Mouse (Mus musculus): ENCODE measurements around the gene Poc1a.

The Poc1a gene

DNA sequence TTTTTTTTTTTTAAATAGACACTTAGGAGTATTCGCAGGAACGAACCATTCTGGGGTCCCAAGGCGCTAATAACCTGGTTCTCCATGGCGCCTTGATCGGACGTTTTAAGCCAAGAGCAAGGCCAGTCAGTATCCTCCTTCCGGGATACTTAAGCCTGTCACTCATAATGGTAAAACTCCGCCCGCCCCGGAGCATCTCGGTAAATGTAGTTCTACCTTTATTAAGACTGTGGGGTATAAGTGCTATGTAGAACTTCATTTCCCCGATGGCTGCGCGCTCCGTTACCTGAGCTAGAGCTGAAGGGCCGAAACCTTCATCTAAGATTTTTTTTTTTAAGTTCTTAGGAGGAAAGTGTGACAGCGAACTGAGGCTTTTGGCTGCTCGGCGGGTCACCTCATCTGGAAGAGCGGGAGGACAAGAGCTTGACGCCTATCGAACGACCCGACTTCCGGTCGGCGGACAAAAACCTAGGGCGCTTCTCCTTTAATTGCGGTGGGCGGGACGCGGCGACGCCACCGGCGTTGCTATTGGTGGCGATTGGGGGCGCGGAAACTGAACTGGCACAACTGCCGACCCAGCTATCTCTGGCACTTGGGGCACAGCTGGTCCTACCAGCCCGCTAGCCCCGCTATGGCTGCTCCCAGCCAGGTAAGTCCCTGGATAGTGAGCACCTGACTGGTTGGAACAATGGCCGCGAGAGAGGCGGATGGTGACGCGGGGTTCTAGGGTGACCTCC is at the start of gene Poc1a:
Gene Poc1a, plus strand, starts transcription at position 254 of the 737 bp plus-strand sequence.
- DNase-seq (ENCODE audit: low spot score in 2 of 2) = peak; percentile 97

DNA sequence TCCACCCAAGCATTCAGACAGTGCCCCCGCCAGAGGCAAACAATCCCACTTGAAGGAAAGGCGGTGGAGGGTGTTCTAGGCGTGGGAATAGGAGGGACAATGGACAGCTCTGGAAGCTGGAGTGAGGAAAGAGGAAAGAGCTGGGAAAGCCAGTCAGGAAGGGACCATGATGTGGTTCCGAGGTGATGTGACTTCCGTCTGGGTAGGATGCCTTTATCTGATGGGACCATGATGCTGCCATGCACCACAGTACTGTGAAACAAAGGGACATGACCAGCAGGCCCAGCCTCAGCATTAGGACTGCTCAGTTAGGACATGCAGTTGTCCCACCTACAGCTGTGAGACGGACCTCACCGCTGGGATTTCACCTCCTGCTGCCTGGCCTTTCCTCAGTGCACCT is 49.6 kb upstream of the Poc1a start:
- DNase-seq (ENCODE audit: low spot score in 2 of 2) = no peak

DNA sequence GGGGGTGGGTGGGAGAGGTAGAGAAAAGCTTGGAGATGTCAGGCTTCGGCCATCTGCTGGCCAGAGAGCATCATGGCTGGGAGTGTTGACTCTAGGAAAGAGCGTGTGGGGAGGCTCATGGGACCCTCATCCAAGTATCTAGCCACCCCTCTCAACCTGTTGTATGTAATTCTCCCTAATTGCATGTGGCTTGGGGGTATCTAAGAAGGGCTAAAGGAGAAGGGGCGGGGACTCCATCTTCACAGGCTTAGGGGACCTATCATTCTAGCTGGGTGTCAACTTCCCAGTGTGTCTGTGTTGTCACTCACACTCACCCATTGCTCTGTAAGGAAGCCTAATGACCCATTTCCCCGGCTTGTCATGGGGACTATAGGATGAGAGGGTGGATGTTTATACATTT is 49.0 kb upstream of the Poc1a start:
- DNase-seq (ENCODE audit: low spot score in 2 of 2) = no peak

DNA sequence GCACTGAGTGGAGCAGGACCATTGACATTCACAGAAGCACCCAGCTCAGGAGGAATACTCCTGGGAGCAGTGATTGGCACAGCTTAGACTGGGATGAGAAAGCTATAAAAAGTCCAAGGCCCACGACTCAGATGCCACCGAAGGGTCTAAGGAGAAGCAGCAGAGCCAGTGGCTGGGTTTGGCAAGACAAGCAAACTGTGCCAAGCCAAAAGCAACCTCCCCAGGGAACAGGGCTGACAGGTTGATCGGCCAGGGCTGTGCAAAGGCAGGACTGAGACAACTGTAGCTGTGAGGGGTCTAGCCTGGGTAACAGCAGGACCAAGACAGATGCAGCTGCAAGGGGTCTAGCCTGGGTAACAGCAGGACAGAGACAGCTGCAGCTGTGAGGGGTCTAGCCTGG is 47.9 kb upstream of the Poc1a start:
- no peak for DNase-seq (ENCODE audit: low spot score in 2 of 2)

DNA sequence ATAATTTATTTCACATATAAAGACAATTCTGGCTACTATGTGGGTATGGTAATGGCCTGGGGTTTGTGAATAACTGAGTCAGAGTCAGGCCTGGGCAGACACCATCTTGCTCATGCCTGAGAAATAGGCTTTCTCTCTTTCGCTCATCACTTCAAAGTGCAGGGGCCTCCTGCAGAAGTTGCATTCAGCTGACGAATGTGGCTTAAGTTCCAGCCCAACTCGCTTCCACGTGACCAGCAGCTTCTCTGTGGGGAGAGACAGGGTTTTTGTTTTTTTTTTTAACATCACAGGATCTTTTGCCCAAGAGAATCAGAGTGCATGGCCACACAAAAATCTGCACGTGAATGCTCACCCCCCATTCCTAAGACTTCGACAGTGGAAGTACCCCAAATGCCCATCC is 46.9 kb upstream of the Poc1a start:
- DNase-seq (ENCODE audit: low spot score in 2 of 2) = no peak

DNA sequence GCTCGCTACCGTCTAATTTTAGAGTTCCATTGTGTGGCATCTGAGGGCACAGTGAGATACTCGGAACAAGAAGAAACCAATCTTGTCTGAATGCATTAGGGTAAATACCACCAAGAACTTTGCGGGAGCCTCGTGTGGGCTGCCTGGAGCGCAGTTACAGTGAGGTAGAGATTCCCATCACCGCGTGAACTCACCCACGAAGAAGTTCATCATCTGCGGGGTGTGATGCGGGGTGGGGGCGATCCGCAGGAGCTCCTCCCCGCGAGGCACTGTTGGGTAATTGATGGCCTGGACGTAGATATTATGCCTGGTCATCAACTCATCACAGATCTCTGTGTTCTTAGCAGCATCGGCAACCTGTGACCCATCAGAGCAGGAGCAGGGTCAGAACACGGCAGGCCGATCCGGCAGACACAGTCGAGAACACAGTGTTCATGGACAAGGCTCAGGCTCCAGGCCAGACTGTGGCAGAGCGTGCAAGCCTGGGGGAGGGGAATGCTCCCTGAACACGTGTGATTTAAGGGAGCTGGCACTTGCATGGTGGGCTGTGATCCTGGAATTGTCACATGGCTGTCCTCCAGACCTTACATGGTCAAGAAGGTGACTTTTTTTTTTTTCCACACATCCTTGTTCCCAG is 45.5 kb upstream of the Poc1a start:
- no peak for DNase-seq (ENCODE audit: low spot score in 2 of 2)

DNA sequence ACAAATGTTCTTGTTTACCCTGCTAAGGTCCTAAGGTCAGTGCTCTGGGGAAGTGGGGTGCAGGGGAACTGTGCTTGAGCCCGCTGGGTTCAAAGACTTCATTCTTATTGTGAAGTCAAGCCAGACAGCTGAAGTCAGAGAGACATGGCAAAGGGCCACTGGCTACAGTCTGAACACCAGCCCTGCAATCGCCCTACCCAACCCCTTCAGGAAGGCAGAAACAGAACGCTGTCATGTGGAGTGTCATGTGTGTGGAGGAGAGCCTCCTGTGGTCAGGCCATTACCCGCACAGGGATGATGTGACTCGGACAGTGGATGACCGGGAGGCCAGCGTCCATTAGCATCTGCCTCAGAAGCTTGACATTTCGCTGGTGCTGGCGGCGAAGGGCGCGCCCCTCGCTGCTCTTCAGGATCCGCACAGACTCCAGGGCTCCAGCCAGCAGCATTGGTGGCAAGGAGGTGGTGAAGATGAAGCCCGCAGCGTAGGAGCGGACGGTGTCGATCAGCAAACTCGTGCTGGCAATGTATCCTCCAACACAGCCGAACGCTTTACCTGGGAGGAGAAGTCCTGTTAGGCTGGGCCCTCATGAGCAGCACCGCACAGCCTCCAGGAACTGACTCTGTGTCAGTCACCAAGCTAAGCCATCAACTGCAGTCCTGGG is 44.6 kb upstream of the Poc1a start:
- DNase-seq (ENCODE audit: low spot score in 2 of 2) = no peak

DNA sequence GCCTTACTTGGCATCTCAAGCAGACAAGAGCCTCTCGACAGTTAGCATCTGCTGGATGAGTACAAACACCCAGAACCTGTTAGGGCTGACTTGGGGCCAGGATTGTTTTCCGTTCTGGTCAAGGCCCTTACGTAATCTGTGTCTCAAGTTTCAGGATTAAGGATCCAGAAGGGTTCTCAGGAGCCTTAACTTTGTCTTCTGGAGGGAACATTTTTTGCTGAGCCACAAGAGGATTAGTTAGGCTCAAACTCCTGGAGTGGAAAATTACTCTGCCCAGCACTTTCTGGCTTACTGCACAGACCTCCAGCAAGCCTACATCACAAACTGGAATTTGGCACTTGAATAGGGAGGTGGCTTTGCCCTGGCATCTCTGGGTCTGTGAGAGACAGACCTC is 44.0 kb upstream of the Poc1a start:
- DNase-seq (ENCODE audit: low spot score in 2 of 2) = no peak

DNA sequence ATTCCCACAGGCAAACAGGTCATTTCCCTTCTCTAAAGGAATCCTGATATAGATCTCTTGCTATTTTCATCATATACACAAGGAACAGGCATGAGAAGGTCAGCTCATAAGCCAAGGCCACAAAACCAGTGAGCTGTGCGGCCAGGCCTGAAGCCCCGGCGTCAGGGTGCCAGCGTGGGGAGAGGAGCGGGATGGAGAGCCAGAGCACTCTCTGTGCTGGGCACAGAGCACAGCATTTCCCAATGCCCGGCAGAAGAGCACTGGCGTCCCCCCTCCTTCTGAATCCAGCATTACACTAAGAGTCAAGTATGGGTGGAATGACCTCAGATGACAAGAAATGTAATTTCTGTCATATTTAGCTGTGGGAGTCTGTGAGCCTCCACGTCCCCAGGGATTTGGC is 43.5 kb upstream of the Poc1a start:
- no peak for DNase-seq (ENCODE audit: low spot score in 2 of 2)

DNA sequence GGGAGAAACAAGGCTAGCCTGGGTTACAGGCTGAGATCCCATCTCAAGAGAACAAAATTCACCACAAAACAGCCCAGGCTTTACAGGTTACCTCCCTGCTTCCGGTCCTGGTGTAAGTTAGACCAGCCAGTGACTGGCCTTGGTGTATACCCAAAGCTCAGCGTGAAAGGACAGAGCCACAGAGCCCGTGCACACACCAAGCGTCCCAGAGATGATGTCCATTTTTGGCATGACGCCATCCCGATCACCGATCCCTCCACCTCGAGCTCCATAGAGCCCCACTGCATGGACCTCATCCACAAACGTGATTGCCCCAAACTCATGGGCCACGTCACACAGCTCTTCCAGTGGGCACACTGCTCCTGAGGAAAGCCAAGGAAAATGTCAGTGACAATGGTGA is 43.0 kb upstream of the Poc1a start:
- DNase-seq (ENCODE audit: low spot score in 2 of 2) = no peak

DNA sequence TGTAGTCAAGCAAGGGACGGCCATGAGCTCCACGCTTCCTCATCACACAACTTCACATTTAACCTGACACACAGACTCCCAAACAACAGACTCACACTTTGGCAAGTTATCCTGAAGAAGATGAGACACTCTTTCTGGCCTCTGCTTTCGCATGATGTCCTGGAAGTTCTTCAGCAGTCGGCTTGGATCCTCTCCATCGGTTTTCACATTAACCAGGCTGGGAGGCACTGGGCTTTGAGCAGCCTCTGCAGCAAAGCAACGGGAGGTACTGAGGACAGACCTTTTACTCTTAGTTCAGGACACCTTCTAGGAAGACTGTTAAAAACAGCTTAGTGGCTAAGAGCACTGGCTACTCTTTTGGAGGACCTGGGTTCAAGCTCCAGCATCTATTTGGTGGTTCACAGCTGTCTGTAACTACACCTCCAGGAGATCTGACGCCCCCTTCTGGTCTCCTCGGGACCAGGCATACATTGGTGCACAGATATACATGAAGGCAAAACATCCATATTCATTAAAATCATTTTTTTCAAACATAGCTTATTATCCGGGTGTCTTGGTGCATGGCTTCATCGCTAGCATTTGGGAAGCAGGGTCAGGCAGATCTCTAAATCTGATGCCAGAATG is 39.2 kb upstream of the Poc1a start:
- DNase-seq (ENCODE audit: low spot score in 2 of 2) = no peak

DNA sequence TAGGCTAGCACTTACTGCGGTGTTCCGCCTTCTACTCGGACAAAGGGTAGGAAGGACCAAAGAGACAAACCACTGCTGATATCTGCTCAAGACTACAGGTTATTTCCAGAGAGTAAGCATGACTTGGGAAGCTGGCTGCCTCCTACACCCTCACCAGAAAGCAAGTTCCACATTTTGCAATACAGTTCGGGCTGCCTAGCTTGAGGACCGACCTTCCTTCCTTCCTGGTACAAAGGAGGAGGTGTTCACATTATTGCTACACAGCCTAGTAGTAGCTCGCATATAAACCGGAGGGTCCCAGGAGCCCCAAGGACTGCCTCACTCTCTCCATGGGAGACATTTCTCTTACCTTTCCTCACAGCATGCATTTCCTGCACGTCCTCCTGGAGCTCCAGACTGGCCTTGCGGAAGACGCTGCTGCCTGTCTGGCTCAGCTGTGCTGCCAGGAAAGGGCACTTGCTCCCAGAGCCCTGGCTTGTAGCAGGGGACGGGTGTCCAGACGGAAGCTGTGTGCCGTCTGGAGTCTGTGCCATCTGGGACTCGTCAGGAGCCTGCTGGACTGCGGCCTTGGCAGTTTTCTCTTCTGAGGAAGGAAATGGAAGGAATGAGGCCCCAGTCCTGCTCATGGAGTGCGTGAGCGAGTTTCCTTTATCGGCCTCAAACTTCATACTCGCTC is 37.9 kb upstream of the Poc1a start:
- DNase-seq (ENCODE audit: low spot score in 2 of 2) = peak in 1 of 2 experiments; percentile 20

DNA sequence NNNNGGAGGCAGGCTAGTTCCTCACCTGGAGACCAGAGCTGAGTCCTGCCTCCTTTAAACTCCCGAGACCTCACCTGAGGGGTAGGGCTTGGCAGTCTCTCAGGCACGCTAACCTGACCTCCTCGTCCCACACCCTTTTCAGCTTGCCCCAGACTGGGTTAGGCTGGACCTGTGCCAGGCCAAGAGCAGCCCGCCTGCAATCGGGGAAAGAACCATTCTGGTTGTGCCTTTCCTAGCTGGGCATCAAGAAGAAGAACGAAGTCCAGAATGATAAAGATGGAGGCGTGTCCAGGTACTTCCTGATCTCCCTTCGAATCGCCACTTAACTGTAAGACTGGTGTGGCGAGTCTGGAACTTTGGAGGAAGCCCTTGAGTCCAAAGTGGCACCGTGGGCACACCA is 31.3 kb upstream of the Poc1a start:
- no peak for DNase-seq (ENCODE audit: low spot score in 2 of 2)

DNA sequence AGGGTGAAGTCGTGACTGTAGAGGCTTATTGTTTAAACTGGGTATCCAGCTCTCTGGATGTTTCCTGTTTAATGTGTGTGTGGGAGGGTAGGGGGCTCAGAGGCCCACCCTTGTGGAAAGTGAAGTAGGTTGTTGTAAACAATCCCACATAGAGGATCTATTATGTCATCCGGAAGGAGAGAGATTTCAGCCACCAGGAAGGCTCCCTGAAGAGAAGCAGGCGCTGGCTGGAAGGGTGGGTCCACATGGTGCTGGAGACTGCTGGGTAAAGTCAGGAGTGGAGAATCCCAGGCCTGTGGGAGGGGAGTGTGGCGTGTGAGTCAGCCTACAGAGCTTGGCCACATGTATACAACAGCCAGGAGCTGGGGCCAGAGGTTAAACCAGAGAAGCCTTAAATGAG is 30.6 kb upstream of the Poc1a start:
- DNase-seq (ENCODE audit: low spot score in 2 of 2) = no peak

DNA sequence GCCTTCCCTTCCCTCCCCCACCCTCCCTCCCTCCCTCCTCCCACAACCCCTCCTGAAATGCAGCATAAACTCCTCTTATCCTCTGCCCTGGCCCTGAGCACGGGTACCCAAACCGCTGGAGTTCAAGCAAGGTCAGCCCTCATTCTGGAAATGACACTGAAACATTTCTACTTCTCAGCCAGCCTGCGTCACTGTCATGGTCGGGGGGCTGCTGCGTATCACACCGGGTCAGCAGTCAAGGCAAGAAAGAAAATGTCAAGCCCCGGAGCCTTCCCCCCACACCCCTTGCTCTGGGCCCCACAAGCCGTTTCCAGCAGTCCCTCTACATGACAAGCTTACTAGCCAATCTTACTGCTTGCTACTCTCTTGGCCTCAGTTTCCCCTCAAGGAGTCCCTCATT is 29.8 kb upstream of the Poc1a start:
- DNase-seq (ENCODE audit: low spot score in 2 of 2) = no peak

DNA sequence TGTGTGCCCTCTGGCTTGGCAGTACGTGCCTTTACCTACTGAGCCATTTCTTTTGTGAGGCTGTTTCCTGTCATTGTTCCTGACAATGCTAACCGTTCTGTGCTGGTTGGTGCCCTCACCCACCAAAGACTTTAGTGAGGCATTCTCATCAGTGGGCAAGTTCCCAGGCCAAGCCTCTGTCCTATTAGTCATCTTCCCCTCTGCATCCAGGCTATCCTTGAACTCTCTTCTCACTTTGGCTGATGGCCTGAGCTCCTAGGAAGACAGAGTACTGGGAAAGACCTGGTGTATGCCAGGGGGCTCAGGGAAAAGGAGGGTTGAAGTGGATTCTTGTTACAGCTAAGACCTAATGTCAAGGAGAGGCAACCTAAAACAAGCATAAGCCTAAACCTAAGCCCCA is 26.9 kb upstream of the Poc1a start:
- no peak for DNase-seq (ENCODE audit: low spot score in 2 of 2)

DNA sequence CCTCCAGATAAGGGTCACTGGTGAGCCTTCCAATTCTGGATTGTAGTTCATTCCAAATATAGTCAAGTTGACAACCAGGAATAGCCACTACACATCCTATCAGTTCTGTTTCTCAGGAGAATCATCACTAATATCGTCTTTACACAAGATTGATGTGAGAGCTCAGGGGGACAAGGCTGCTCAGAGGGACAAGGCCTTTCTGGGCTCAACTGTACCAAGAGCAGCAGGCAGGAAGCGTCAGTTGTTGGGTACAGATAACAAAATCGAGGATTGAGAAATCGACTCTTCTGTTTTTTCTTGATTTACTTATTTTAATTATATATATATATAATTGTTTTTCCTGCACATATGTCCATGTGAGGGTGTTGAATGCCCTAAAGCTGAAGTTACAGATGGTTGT is 22.4 kb upstream of the Poc1a start:
- no peak for DNase-seq (ENCODE audit: low spot score in 2 of 2)

DNA sequence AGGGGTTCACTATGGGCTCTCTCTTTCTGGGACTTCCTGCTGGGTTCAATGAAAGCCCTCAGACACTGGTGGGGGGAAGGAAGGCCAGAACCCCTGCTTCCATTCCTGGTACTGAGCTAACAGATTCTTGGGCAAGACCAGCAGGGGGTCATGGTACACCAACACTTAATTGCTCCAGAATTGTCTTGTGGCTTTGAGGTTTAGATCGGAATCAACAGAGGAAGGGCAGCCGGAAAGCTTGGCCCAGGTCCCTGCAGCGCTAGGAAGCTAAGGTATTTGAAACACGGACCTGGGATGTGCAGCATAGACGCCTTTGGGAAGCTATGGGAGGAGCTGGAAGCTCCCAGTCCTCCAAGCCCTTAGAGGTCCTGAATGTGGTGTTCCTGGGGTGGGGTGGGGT is 21.9 kb upstream of the Poc1a start:
- no peak for DNase-seq (ENCODE audit: low spot score in 2 of 2)

DNA sequence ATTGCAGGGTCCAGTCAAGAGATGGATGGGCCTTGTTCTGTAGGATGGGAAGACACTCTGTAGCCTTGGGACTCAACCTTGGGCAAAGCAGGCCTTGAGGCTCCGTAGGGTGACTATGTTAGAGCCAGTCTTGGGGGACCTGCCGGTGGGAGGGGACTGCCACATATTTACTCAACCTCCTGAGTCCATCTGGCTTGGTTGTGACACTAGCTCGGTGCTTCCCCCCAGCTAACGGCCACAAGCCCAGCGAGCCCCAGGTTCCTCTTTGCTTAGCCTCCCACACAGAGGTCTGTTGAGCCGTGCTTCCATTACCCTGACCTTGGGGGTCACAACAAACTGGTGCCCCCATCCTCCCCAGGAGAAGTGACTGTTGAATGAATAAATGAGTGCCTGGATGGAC is 19.8 kb upstream of the Poc1a start:
- DNase-seq (ENCODE audit: low spot score in 2 of 2) = peak in 1 of 2 experiments; percentile 38

DNA sequence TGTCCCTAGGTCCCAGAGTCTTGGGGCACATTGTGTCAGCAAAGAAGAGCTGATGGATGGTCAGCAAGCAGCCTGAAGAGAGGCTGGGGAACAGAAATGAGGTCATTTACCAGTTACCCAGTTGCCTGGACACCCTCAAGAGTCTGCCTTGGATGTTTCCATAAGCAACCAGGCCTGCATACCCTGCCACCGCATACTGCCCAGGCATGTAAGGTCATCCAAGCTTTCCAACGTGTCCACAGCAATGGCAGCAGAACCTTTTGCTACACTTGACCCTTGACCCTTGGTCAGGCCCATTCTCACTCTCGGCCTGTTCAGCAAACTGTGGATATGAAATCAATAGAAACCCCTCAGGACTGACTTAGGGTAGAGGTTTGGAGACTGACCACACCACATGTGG is 19.4 kb upstream of the Poc1a start:
- DNase-seq (ENCODE audit: low spot score in 2 of 2) = no peak

DNA sequence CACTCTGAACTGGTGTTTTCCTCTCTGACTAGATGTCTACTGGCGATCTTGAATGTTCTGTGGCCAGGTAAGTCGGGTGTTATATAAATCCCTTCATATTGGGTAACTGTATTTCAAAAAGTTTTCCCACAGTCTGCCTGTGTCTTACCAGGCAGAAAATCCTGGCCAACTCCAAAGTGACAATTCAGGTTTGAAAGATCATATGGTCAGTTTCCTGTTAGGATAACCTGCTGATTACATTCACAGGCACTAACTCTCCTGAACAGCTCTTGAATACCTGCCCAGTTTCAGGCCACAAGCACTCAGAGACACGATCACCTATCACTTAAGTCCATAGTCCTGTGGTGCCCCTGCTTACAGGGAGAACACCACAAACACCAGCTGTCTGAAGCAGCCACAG is 18.8 kb upstream of the Poc1a start:
- DNase-seq (ENCODE audit: low spot score in 2 of 2) = no peak

DNA sequence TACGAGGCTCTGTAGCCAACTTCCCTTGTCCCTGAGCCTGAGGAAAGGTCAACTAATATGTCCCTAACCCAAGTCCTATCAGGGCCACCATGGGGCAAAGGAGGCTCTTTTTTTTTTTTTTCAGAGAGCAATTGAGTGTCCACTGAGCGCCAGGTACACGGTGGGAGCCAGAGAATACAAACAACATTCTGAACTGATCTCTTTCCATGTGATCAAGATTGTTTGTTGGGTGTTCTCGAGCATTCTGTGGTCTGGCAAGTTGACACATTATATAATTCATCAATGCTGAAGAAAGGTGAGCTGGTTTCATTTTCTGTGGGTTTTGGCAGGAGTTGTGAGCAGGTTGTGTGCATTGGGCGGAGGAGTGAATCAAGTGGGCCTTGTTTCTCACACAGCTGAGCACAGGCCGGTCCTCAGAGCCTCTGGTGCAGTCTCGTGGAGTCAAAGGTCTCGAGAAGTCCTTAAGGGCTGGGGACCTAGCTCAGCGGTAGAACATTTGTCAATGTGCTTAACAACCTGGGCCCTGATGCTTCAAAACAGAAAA is 17.4 kb upstream of the Poc1a start:
- DNase-seq (ENCODE audit: low spot score in 2 of 2) = no peak

Measured in spleen, postnatal 10 days (tissue).